Mouse (Mus musculus) ES-Bruce4 (cell line): ENCODE results near the gene Spock1.

ENCODE experiments used
- CTCF ChIP-seq: IDR thresholded peaks from one replicate; pipeline ENCODE4 v1.8.1; 2011; ENCODE audit warnings: low read depth, low read length
- POLR2A ChIP-seq: IDR thresholded peaks from one replicate; pipeline ENCODE4 v1.8.1; 2011; ENCODE audit warnings: low read length; ENCODE audit not compliant: insufficient read depth

DNA sequence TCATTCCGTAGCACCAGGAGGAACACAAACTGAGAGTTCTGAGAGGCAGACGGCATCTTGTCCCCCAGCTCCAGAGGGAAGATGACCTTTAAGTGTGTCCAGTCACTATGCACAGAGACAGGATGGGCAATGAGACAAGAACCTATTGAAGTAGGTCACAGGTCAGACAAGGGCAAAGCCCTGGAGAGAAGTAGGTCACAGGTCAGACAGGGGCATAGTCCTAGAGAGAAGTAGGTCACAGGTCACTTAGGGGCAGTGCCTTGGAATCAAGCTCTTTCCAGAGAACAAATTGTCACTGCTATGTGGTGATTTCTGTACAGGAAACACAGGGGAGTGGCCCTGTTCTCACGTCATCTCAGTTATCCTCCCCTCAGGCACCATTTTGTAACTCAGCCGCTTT, 334.6 kb downstream of the Spock1 start:
- TF ChIP-seq CTCF, result no peak
- TF ChIP-seq POLR2A, result no peak
